Comparison of ENCODE assay signal across 8 mouse cellular contexts in genomic region chrX:153360216-153360590, GRCm38 (mm10).
DNase-seq lines count a peak whose midpoint lies in the region; ATAC-seq lines count a peak whose summit lies in the region.

No protein-coding gene starts in this region.

- peak overlapping the region; percentile 43; the same call in 1 of the 2 replicates for H3K9ac ChIP-seq in heart, embryonic 11.5 days (ENCODE audit: low read depth, low read length)
- peak overlapping the region; percentile 55 for H3K9ac ChIP-seq in limb, embryonic 13.5 days

- WGBS in heart, embryonic 11.5 days (ENCODE audit: insufficient replicate concordance) = 11% methylated on average over 15 of the region's 15 CpGs
- 12% methylated on average over 15 of the region's 15 CpGs for WGBS in limb, embryonic 13.5 days
- 18% methylated on average over 15 of the region's 15 CpGs for WGBS in midbrain, embryonic 10.5 days

- no peaks in the 10 kb centered on the region for H3K9me3 ChIP-seq in heart, embryonic 11.5 days (replicated peaks; ENCODE audit: control insufficient read depth, low read length)
- no peaks in the 10 kb centered on the region for H3K9me3 ChIP-seq in limb, embryonic 13.5 days
- no peaks in the 10 kb centered on the region for H3K9me3 ChIP-seq in midbrain, embryonic 10.5 days (replicated peaks)

- no peaks in the 10 kb centered on the region for H3K36me3 ChIP-seq in heart, embryonic 11.5 days (ENCODE audit: control insufficient read depth, insufficient read depth, low read length)
- H3K36me3 ChIP-seq in limb, embryonic 13.5 days = no peaks in the 10 kb centered on the region
- no peaks in the 10 kb centered on the region for H3K36me3 ChIP-seq in midbrain, embryonic 10.5 days

- peak overlapping the region; percentile 48 for H3K4me3 ChIP-seq in heart, embryonic 11.5 days (ENCODE audit: low read depth, low read length)
- H3K4me3 ChIP-seq in limb, embryonic 13.5 days = peak overlapping the region; percentile 48
- H3K4me3 ChIP-seq in midbrain, embryonic 10.5 days = peak overlapping the region; percentile 59

- no peak for DNase-seq in cerebellum, adult 11 months
- DNase-seq in urinary bladder, postnatal 14 days (ENCODE audit: low spot score) = peak; percentile 6
- no peak for DNase-seq in urinary bladder, adult 2 months (ENCODE audit: low spot score)
- DNase-seq in midbrain, embryonic 10.5 days (ENCODE audit: low spot score) = peak; percentile 32
- peak; percentile 11 for DNase-seq in yolk sac, embryonic 10.5 days (ENCODE audit: low spot score)

- no peak overlapping the region for H3K27ac ChIP-seq in heart, embryonic 11.5 days (ENCODE audit: low read depth, low read length)
- H3K27ac ChIP-seq in limb, embryonic 13.5 days = no peak overlapping the region
- peak overlapping the region; percentile 49; the same call in 1 of the 2 replicates for H3K27ac ChIP-seq in midbrain, embryonic 10.5 days (replicated peaks)

- H3K4me2 ChIP-seq in heart, embryonic 11.5 days = peak overlapping the region; percentile 74
- peak overlapping the region; percentile 69 for H3K4me2 ChIP-seq in limb, embryonic 13.5 days (replicated peaks)

- H3K27me3 ChIP-seq in heart, embryonic 11.5 days (ENCODE audit: control insufficient read depth, insufficient read depth, low read length) = no peaks in the 10 kb centered on the region; the same call in 1 of the 2 replicates
- H3K27me3 ChIP-seq in limb, embryonic 13.5 days = peaks cover 34% of the 10 kb centered on the region
- H3K27me3 ChIP-seq in midbrain, embryonic 10.5 days (ENCODE audit: low read depth, poor library complexity, severe bottlenecking) = peaks cover 50% of the 10 kb centered on the region

- peak; percentile 64 for ATAC-seq in cerebellum, adult (ENCODE audit: insufficient number of reproducible peaks, low FRiP score, low TSS enrichment)
- no peak for ATAC-seq in heart, embryonic 11.5 days (replicated peaks; ENCODE audit: insufficient number of reproducible peaks, low FRiP score, low TSS enrichment)
- peak; percentile 79; the same call in 1 of the 2 replicates for ATAC-seq in limb, embryonic 13.5 days (ENCODE audit: low FRiP score, low read depth)

- H3K4me1 ChIP-seq in heart, embryonic 11.5 days (ENCODE audit: control insufficient read depth, insufficient read depth, low read length) = no peaks in the 10 kb centered on the region
- H3K4me1 ChIP-seq in limb, embryonic 13.5 days = peaks cover 6% of the 10 kb centered on the region; the same call in 1 of the 2 replicates
- peaks cover 11% of the 10 kb centered on the region for H3K4me1 ChIP-seq in midbrain, embryonic 10.5 days

Comparison
In these comparisons a context has a peak if more than half of its experiments do, and no peak if none do; other contexts are left out.
1. DNase-seq: peak in urinary bladder, postnatal 14 days (single experiment), midbrain, embryonic 10.5 days (single experiment) and yolk sac, embryonic 10.5 days (single experiment); none in cerebellum, adult 11 months (single experiment) and urinary bladder, adult 2 months (single experiment).
2. Peak in every context shown above with its lines, with median percentiles within 50 percentile points of each other: H3K4me3 ChIP-seq.